Mouse (Mus musculus) cortical plate, adult 2 months (tissue): ENCODE results near the gene Gm44790.
A peak's percentile ranks its signal among the peaks of the same experiment; 100 is the strongest.

Source experiments
- CTCF ChIP-seq: fragments of 200-500 bp; IDR thresholded peaks from 2 replicates; pipeline ENCODE4 v1.5.1; 2011; ENCODE audit warnings: mild to moderate bottlenecking, control low read depth, low read length; ENCODE audit not compliant: insufficient read depth; ENCODE audit errors: extremely low read depth
- POLR2A ChIP-seq: fragments of 200-500 bp; IDR thresholded peaks from 2 replicates; pipeline ENCODE4 v1.6.1; 2011; ENCODE audit warnings: mild to moderate bottlenecking, low read length, control low read depth; ENCODE audit not compliant: insufficient read depth; ENCODE audit errors: extremely low read depth

DNA sequence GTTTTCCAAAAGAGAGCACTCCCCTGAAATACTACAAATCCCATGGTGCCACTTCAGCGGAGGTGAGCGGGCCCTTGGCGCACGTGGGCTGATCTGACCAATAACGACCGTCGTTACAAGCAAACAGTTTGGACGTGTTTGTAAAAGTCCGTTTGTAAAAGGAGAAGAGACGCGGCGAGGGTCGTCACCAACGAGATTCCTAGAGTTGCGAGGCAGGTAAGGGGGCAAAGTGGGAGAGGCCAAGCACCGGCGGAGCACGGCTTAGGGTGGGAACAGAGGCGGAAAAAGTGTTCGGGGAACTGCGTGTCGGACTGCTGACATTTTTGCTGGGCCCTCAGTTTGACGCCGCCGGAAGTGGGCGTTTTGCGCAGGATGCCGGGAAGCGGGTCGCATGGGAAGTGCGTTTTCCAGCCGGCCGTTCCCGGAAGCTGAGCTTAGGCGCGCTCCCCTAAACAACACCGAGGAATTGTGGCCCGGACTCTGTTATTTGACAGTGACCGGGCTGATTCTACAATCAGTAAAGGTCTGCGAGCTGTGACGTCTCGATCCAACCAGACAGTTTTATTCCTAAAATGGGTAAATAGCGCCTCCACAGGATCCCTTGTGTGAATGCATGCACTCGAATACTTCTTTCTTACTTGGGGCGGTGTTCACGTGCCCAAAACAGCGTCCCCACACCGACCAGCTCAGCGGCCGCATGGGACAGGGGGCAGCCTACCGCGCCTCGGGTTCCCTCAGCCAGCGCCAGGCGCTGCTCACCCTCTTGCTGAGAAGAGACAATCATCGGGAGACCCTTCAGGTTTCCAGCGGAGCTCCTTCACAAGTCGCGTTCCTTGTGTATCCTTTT is 12.0 kb downstream of the Gm44790 start, which contains the start of gene C87436:
- peak; percentile 32; the same call in 1 of the 2 replicates for TF ChIP-seq CTCF
- TF ChIP-seq POLR2A, result peak; percentile 69
